Mouse (Mus musculus) liver, adult 2 months (tissue): ENCODE measurements around the gene Sh2b3.

Experiments
- CTCF ChIP-seq: fragments of 200-500 bp; IDR thresholded peaks from 2 replicates; pipeline ENCODE4 v1.5.1; 2011; ENCODE audit warnings: low read depth, low read length, control low read depth
- POLR2A ChIP-seq: fragments of 200-500 bp; IDR thresholded peaks from 2 replicates; pipeline ENCODE4 v1.6.1; 2011; ENCODE audit warnings: low read length, control low read depth; ENCODE audit not compliant: insufficient read depth; ENCODE audit errors: extremely low read depth

GRCm38 (mm10) chr5:121856740-121857139 lies 19.3 kb upstream of the Sh2b3 start:
- TF ChIP-seq CTCF = no peak
- no peak for TF ChIP-seq POLR2A
